Mouse (Mus musculus) lung, embryonic 15.5 days (tissue): ENCODE measurements around the gene Nat14. TPM values are rescaled to one million over a fixed set of nuclear protein-coding genes. Genes with fewer than 3 reads are reported as not detected.
A peak's percentile ranks its signal among the peaks of the same experiment; 100 is the strongest.

ENCODE experiments used
- ATAC-seq: fragments of 200-750 bp; cut with Nextera tagmentation; 2 replicates; pipeline ENCODE4 v1.8.0; 2017; ENCODE audit warnings: moderate number of reproducible peaks, borderline replicate concordance; ENCODE audit not compliant: low FRiP score, low TSS enrichment; ENCODE audit errors: extremely low read depth
- H3K27ac ChIP-seq: fragments of 300-500 bp; sonication (generic); 2 replicates; pipeline ENCODE4 v1.5.1; 2015; ENCODE audit warnings: moderate library complexity, mild to moderate bottlenecking, inconsistent platforms
- H3K27me3 ChIP-seq: fragments of 300-500 bp; sonication (generic); 2 replicates; pipeline ENCODE4 v1.6.1; 2015; ENCODE audit warnings: inconsistent platforms
- H3K36me3 ChIP-seq: fragments of 300-500 bp; sonication (generic); 2 replicates; pipeline ENCODE4 v1.6.1; 2015; ENCODE audit warnings: inconsistent platforms
- H3K4me1 ChIP-seq: fragments of 300-500 bp; sonication (generic); 2 replicates; pipeline ENCODE4 v1.6.1; 2015; ENCODE audit warnings: inconsistent platforms
- H3K4me2 ChIP-seq: fragments of 300-500 bp; sonication (generic); 2 replicates; pipeline ENCODE4 v1.6.1; 2015; ENCODE audit warnings: inconsistent platforms, mild to moderate bottlenecking, moderate library complexity
- H3K4me3 ChIP-seq: fragments of 300-500 bp; sonication (generic); 2 replicates; pipeline ENCODE4 v1.5.1; 2015; ENCODE audit warnings: mild to moderate bottlenecking, inconsistent platforms
- H3K9ac ChIP-seq: fragments of 300-500 bp; sonication (generic); 2 replicates; pipeline ENCODE4 v1.6.1; 2015; ENCODE audit warnings: inconsistent platforms
- H3K9me3 ChIP-seq: fragments of 300-500 bp; sonication (generic); 2 replicates; pipeline ENCODE4 v1.6.1; 2016; ENCODE audit warnings: inconsistent platforms
- WGBS: fragments of 180-500 bp; shearing (Covaris S2); methylation state at CpG from one replicate; pipeline ENCODE4 v1.1.7; 2015; 5-methylcytosine and 5-hydroxymethylcytosine counted together
- polyA plus RNA-seq: library from polyadenylated mRNA; unstranded; fragments of >200 nt; fragmentation: Nextera tagmentation; extraction: Ambion mirVana; gene quantifications from 2 replicates; pipeline ENCODE4 v1.2.1, GENCODE M21; 2015

Nat14 gene
- polyA plus RNA-seq, 1 experiment from 2014 or later: 3.7 TPM

DNA sequence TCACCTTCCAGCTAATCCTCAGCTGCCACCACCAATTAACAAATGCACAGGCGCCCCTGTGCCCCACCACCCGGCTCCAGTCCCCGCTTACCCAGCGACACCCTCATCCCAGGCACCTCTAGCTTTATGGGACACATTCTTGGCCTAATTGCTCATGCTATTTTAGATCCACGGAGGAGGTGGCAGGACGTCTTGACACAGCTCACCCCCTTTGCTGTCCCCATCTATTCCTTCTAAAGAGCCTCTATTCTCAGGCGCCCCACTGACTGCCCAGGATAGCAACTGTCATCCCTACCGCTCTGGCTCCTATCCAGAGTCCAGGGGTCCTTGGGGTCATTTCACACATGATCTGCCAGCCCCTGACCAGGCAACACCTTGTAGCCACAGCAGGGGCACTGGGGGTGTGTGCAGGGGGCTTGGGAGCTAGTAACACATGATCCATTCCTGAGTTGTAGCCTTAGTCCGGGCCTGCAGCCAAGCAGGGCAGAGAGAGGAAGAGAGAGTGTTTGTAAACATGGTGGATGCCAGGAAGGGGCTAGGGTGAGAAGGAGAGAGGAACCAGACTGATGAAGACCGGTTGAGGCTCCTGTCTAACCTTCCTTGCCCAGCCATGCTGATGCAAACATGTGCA, 32.1 kb downstream of the Nat14 start:
- Histone ChIP-seq H3K27me3 (no peaks in the 10 kb centered on the region), H3K36me3 (no peaks in the 10 kb centered on the region), H3K4me1 (peaks cover 12% of the 10 kb centered on the region), H3K9me3 (no peaks in the 10 kb centered on the region), H3K27ac (no peak overlapping the region), H3K9ac (no peak overlapping the region), H3K4me3 (no peak overlapping the region), H3K4me2 (no peak overlapping the region)
- peak; percentile 73 for ATAC-seq
- WGBS: 7% methylated on average over 10 of the region's 10 CpGs

DNA sequence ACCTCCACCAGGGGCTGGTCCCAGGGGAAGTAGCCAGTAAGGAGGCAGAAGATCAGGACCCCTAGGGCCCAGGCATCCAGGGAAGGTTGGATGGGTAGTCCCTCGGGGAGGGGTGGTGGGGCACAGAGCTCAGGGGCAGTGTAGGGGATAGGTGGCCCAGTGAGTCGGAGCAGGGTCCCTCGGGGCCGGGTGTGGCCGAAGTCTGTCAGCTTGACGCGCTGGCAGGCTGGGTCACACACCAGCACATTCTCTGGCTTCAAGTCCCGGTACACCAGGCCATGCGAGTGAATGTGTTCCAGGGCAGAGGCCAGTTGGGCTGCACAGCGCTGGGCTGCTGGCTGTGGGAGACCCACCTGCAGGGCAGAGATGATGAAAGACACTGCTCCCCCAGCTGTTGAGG, 35.5 kb downstream of the Nat14 start:
- WGBS: 80% methylated on average over 10 of the region's 10 CpGs

DNA sequence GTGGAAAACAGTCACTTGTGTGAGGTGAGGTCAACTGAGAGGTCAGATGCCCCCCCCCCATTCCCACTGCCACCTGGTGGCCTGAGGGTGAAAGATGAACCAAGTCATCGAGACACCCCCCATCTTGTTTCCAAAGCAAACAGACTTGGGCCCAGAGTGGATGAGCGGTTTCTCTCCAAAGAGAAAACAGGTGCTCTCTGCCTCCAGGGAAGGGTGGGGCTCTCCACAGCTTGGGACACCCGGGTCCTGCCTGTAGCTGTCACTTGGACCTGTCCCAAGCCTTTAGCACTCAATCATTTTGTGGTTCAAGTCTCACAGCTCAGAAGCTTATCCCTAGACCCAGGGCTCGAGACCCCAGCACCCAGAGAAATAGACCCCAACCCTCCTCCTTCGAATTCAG, 41.7 kb downstream of the Nat14 start:
- Histone ChIP-seq H3K4me3 (no peak overlapping the region), H3K9me3 (no peaks in the 10 kb centered on the region), H3K36me3 (no peaks in the 10 kb centered on the region), H3K4me1 (peaks cover 4% of the 10 kb centered on the region; the same call in 1 of the 2 replicates), H3K9ac (no peak overlapping the region), H3K27ac (no peak overlapping the region), H3K27me3 (no peaks in the 10 kb centered on the region), H3K4me2 (no peak overlapping the region)
- WGBS: 56% methylated on average over 5 of the region's 5 CpGs
- no peak for ATAC-seq

More for the DNA sequence above, 35.5 kb downstream of the Nat14 start:
- no peak overlapping the region for H3K9ac ChIP-seq
- no peak for ATAC-seq
- H3K4me1 ChIP-seq: peaks cover 12% of the 10 kb centered on the region
- H3K4me2 ChIP-seq: no peak overlapping the region
- no peaks in the 10 kb centered on the region for H3K36me3 ChIP-seq
- no peak overlapping the region for H3K4me3 ChIP-seq
- H3K27ac ChIP-seq: no peak overlapping the region
- H3K27me3 ChIP-seq: no peaks in the 10 kb centered on the region
- no peaks in the 10 kb centered on the region for H3K9me3 ChIP-seq

DNA sequence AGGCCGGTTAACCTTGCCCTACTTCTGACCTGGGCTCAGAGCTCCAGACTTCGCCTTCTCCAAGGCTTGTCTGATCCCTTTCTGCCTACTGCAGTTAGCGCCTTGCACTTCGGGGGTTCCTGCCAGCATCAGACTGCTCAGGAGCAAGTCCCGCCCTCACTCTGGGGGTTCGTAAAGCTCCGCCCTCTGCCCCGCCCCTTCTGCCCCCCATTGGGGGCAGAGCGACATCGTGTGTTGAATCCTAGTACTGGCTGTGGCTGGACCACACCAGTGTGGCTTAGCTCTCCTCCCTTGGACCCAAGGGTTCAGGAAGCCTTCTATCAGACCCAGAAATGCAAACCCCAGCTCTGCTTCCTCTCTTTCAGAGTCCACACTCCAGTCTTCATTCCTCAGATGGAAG, 42.4 kb downstream of the Nat14 start, which contains the start of gene Sbk2:
Sbk2 (minus strand) TSS at position 135 of the 400 bp plus-strand sequence.
- no peaks in the 10 kb centered on the region for H3K36me3 ChIP-seq
- no peak within 1 kb of the TSS for H3K9ac ChIP-seq
- peak within 1 kb of the TSS; percentile 27; the same call in 1 of the 2 replicates for H3K4me2 ChIP-seq
- WGBS: 3% methylated on average over 10 of the region's 10 CpGs
- H3K27me3 ChIP-seq: no peaks in the 10 kb centered on the region
- H3K4me1 ChIP-seq: peaks cover 4% of the 10 kb centered on the region; the same call in 1 of the 2 replicates
- H3K27ac ChIP-seq: no peak within 1 kb of the TSS
- H3K9me3 ChIP-seq: no peaks in the 10 kb centered on the region
- ATAC-seq: peak; percentile 93
- H3K4me3 ChIP-seq: 0 out of 2 replicates have a peak within 1 kb of the TSS, but pooled peaks have one; percentile 5

DNA sequence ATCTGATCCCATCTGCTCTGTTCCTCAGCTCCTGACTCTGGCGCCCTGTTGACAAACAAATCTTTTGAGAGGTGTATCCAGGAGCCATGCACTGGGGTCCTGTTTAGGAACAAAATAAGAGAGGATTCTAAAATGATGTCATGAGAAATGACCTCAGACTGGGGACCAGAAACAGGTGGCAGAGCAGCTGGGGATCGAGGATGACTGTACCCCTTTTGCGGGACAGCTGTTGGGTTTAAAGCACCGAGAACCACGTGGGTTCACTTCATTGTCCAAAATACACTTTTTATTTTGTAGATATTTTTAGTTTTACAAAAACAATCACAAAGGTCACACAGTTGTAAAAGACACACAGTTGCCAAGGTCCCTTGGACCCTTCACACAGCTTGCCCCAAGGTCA, 43.2 kb downstream of the Nat14 start:
- no peaks in the 10 kb centered on the region for H3K36me3 ChIP-seq
- H3K4me2 ChIP-seq: no peak overlapping the region
- 76% methylated on average over 5 of the region's 5 CpGs for WGBS
- H3K9ac ChIP-seq: no peak overlapping the region
- no peaks in the 10 kb centered on the region for H3K27me3 ChIP-seq
- H3K4me1 ChIP-seq: peaks cover 4% of the 10 kb centered on the region; the same call in 1 of the 2 replicates
- ATAC-seq: no peak
- no peak overlapping the region for H3K27ac ChIP-seq
- H3K4me3 ChIP-seq: no peak overlapping the region
- no peaks in the 10 kb centered on the region for H3K9me3 ChIP-seq

DNA sequence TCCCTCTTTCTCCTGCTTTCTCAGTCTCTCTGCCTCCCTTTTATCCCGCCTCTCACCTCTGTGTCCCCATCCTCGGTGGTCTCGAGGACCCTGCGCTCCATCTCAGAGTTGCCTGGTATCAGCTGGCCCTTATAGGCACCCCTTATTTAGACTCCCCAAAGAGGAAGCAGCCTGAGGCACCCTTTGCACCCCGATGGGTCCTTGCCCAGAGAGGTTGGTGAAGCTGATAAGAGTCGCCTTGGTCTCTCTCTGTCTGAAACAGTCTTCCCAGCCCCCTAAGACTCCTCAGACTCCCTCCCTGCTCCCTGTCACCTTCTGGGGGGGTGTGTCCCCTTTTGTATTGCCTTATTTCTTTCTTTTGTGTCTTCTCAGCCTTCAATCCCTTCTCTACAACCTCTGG, 49.2 kb downstream of the Nat14 start, which contains the start of gene Sbk3:
Sbk3 (minus strand) TSS at position 101 of the 400 bp plus-strand sequence.
- WGBS: 42% methylated on average over 6 of the region's 6 CpGs
- Histone ChIP-seq H3K4me1 (peaks cover 14% of the 10 kb centered on the region; the same call in 1 of the 2 replicates), H3K9me3 (no peaks in the 10 kb centered on the region), H3K4me2 (no peak within 1 kb of the TSS), H3K9ac (no peak within 1 kb of the TSS), H3K36me3 (no peaks in the 10 kb centered on the region), H3K4me3 (no peak within 1 kb of the TSS), H3K27me3 (no peaks in the 10 kb centered on the region), H3K27ac (peak within 1 kb of the TSS; percentile 74)
- ATAC-seq: no peak

DNA sequence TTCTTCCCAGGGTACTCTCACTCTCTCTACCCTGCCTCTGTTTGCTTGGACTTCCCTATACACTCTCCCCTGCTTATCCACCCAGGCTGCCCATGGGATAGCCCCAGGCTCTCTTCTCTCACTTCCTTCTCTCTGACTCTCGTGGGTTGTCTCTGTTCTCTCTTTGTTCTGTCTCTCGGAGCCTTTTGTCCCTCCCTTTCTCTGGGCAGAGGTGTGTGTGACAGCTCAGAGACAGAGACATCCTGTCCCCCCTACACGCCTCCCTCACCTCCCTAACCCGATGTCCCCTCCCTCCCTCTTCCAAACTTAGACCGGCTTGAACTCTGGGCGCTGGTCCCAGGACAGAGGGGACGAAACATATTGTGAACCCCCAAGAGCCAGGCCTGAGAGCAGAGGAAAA, 49.9 kb downstream of the Nat14 start:
- no peak overlapping the region for H3K9ac ChIP-seq
- H3K36me3 ChIP-seq: no peaks in the 10 kb centered on the region
- WGBS: 19% methylated on average over 7 of the region's 7 CpGs
- no peak overlapping the region for H3K4me3 ChIP-seq
- no peaks in the 10 kb centered on the region for H3K27me3 ChIP-seq
- no peak overlapping the region for H3K4me2 ChIP-seq
- peaks cover 14% of the 10 kb centered on the region; the same call in 1 of the 2 replicates for H3K4me1 ChIP-seq
- peak overlapping the region; percentile 74 for H3K27ac ChIP-seq
- ATAC-seq: peak; percentile 82
- no peaks in the 10 kb centered on the region for H3K9me3 ChIP-seq

DNA sequence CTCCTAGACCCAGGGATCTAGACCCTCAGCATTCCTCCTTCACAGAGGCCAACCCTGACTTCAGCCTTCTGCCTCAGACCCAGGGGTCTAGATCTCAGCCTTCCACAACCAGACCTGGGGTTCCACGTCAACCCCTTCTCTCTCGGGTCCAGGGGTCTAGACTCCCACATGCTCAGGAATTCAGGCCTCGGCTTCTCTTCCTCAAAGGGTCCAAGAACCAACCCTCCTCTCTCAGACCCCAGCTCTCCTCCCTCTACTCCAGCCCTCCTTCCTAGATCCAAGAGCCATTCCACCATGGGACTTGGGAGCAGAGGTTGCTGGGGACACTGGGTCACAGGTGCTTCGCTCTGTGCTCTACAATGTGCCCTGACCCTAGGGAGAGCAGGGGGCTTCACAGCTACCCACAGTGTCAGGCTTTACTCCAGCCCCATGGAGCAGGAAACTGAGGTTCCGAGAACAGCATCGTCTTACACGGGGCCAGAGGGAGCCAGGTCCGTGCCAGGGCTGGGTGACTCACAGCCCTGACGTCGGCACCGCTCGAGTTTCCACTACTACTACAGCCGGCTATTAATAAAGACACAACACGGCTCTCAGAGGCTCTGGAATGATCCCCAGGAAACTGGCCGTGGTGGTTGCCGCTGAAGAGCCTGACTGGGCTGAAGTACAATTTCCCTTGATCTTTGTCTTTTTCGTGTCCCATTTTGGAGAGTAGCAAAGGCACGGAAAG, 50.7 kb downstream of the Nat14 start:
- Histone ChIP-seq H3K27me3 (no peaks in the 10 kb centered on the region), H3K36me3 (no peaks in the 10 kb centered on the region), H3K4me2 (no peak overlapping the region), H3K4me1 (peaks cover 14% of the 10 kb centered on the region; the same call in 1 of the 2 replicates), H3K27ac (peak overlapping the region; percentile 74), H3K9ac (no peak overlapping the region), H3K9me3 (no peaks in the 10 kb centered on the region), H3K4me3 (no peak overlapping the region)
- no peak for ATAC-seq
- WGBS: 60% methylated on average over 18 of the region's 18 CpGs

Other genes with a start within 250 kb of the Nat14 start
- gene Hspbp1, start 237.0 kb upstream of the Nat14 start, polyA plus RNA-seq: 99.4 and 99.6 TPM in 2 replicates
- gene Brsk1, start 231.4 kb upstream of the Nat14 start, polyA plus RNA-seq: 0.87 and 1.1 TPM in 2 replicates
- gene Tmem150b, start 196.8 kb upstream of the Nat14 start, polyA plus RNA-seq: 0.07 and 0.10 TPM in 2 replicates
- gene Kmt5c, start 181.9 kb upstream of the Nat14 start, polyA plus RNA-seq: 53.9 and 60.3 TPM in 2 replicates
- gene Cox6b2, start 168.9 kb upstream of the Nat14 start, polyA plus RNA-seq: 62.9 and 64.1 TPM in 2 replicates
- not detected in 2 replicates for gene Fam71e2, start 150.7 kb upstream of the Nat14 start, polyA plus RNA-seq
- gene Il11, start 139.2 kb upstream of the Nat14 start, polyA plus RNA-seq: 0.19 and 0.26 TPM in 2 replicates
- gene Tmem190, start 139.1 kb upstream of the Nat14 start, polyA plus RNA-seq: 0.57 and 0.76 TPM in 2 replicates
- 20.8 and 21.4 TPM in 2 replicates for gene Tmem238, start 132.4 kb upstream of the Nat14 start, polyA plus RNA-seq
- 314 and 334 TPM in 2 replicates for gene Rpl28, start 129.2 kb upstream of the Nat14 start, polyA plus RNA-seq
- 409 and 411 TPM in 2 replicates for gene Ube2s, start 109.4 kb upstream of the Nat14 start, polyA plus RNA-seq
- gene Shisa7, start 77.3 kb upstream of the Nat14 start, polyA plus RNA-seq: 0.94 and 1.3 TPM in 2 replicates
- gene Isoc2b, start 51.8 kb upstream of the Nat14 start, polyA plus RNA-seq: 10.6 and 12.3 TPM in 2 replicates
- 0.63 and 0.81 TPM in 2 replicates for gene Isoc2a, start 44.9 kb upstream of the Nat14 start, polyA plus RNA-seq
- gene Gm36210, start 15.5 kb upstream of the Nat14 start, polyA plus RNA-seq: 0.16 TPM in 1 of 2 replicates, not detected in the other
- 3.2 and 3.4 TPM in 2 replicates for gene Zfp628, start 6.8 kb upstream of the Nat14 start, polyA plus RNA-seq
- 1.6 and 2.2 TPM in 2 replicates for gene Ssc5d, start 3.8 kb downstream of the Nat14 start, polyA plus RNA-seq
- gene Sbk2, start 42.4 kb downstream of the Nat14 start, polyA plus RNA-seq: 0.39 and 1.2 TPM in 2 replicates
- gene Sbk3, start 49.1 kb downstream of the Nat14 start, polyA plus RNA-seq: 0.52 and 0.77 TPM in 2 replicates
- 31.5 and 32.0 TPM in 2 replicates for gene Zfp579, start 74.1 kb downstream of the Nat14 start, polyA plus RNA-seq
- 15.8 TPM in 2 replicates for gene Zfp524, start 92.4 kb downstream of the Nat14 start, polyA plus RNA-seq
- gene Fiz1, start 92.7 kb downstream of the Nat14 start, polyA plus RNA-seq: 45.5 and 47.3 TPM in 2 replicates
- gene Gm44973, start 93.5 kb downstream of the Nat14 start, polyA plus RNA-seq: 1.2 TPM in 1 of 2 replicates, not detected in the other
- gene Zfp865, start 98.3 kb downstream of the Nat14 start, polyA plus RNA-seq: 6.4 and 6.7 TPM in 2 replicates
- gene Ccdc106, start 98.5 kb downstream of the Nat14 start, polyA plus RNA-seq: 7.0 and 7.6 TPM in 2 replicates
- not detected in 2 replicates for gene 4632433K11Rik, start 112.1 kb downstream of the Nat14 start, polyA plus RNA-seq
- gene Zfp784, start 116.4 kb downstream of the Nat14 start, polyA plus RNA-seq: 4.9 and 5.0 TPM in 2 replicates
- gene Zfp580, start 129.5 kb downstream of the Nat14 start, polyA plus RNA-seq: 29.2 and 30.0 TPM in 2 replicates
- gene U2af2, start 140.1 kb downstream of the Nat14 start, polyA plus RNA-seq: 147 and 150 TPM in 2 replicates
- 55.1 and 60.5 TPM in 2 replicates for gene Epn1, start 158.2 kb downstream of the Nat14 start, polyA plus RNA-seq
- not detected in 2 replicates for gene Rfpl4, start 194.9 kb downstream of the Nat14 start, polyA plus RNA-seq
- gene Rasl2-9, start 203.9 kb downstream of the Nat14 start, polyA plus RNA-seq: 0.47 and 0.64 TPM in 2 replicates
- gene Vmn1r55, start 227.6 kb downstream of the Nat14 start, polyA plus RNA-seq: not detected in 2 replicates